Mouse (Mus musculus) erythroblast, embryonic 14.5 days (primary cell): Measurements from ENCODE around the gene Pate3.

Source experiments
- GATA1 ChIP-seq: IDR thresholded peaks from 2 replicates; pipeline ENCODE4 v1.6.1; 2012; ENCODE audit warnings: low read length, inconsistent platforms, mixed read lengths
- TAL1 ChIP-seq: IDR thresholded peaks from 3 replicates; pipeline ENCODE4 v1.6.1; 2012; ENCODE audit warnings: low read length, inconsistent platforms, mixed read lengths

DNA sequence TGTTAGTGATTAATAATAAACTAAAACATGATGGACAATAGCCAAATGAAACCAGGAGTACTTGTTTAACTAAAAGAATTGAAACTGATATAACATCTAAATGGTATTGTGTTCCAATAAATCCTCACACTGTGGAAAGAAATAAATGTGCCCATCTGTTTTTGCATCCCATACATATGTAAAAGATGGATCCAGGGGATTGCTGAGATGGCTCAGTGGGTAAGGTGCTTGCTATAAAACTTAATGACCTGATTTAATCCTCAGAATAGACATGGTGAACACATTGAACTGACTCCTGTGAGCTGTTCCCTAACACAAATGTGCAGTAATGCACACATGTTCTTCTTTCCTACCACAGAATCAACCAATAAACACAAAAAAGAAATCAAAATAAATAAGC lies 43.9 kb upstream of the Pate3 start:
- TF ChIP-seq TAL1 (no peak), GATA1 (no peak)
